Mouse (Mus musculus) naive thymus-derived CD4-positive, alpha-beta T cell, adult 2 months (primary cell): Measurements from ENCODE around the gene Slc16a14.
A peak's percentile ranks its signal among the peaks of the same experiment; 100 is the strongest.

ENCODE experiments used
- DNase-seq: peaks from one replicate; pipeline ENCODE4 v3.0.0-alpha.2; 2011; ENCODE audit warnings: low read depth

The Slc16a14 gene

GRCm38 (mm10) chr1:84910177-84910804, 24.6 kb downstream of the Slc16a14 start:
- DNase-seq: no peak

- no peak for DNase-seq
These were observed 30.5 kb downstream of the Slc16a14 start for GRCm38 (mm10) chr1:84904467-84904866.

- DNase-seq: no peak
These were observed 35.8 kb downstream of the Slc16a14 start for GRCm38 (mm10) chr1:84899156-84899555.

- no peak for DNase-seq
These were observed 37.6 kb downstream of the Slc16a14 start for GRCm38 (mm10) chr1:84897364-84897763.

GRCm38 (mm10) chr1:84891746-84892145, 43.2 kb downstream of the Slc16a14 start:
- no peak for DNase-seq

GRCm38 (mm10) chr1:84890503-84890902, 44.4 kb downstream of the Slc16a14 start:
- DNase-seq: no peak

- no peak for DNase-seq
These were observed 44.9 kb downstream of the Slc16a14 start for GRCm38 (mm10) chr1:84890005-84890393.

- DNase-seq: no peak
These were observed 45.5 kb downstream of the Slc16a14 start for GRCm38 (mm10) chr1:84889330-84890004.

- DNase-seq: peak; percentile 33
These were observed 49.0 kb downstream of the Slc16a14 start for GRCm38 (mm10) chr1:84885921-84886320.

- peak; percentile 44 for DNase-seq
These were observed 49.8 kb downstream of the Slc16a14 start for GRCm38 (mm10) chr1:84885174-84885573.

- no peak for DNase-seq
These were observed 51.0 kb downstream of the Slc16a14 start for GRCm38 (mm10) chr1:84883889-84884288.

GRCm38 (mm10) chr1:84882937-84883336, 52.0 kb downstream of the Slc16a14 start:
- no peak for DNase-seq

- DNase-seq: no peak
These were observed 52.8 kb downstream of the Slc16a14 start for GRCm38 (mm10) chr1:84882066-84882532.

GRCm38 (mm10) chr1:84881248-84882065, 53.5 kb downstream of the Slc16a14 start:
- DNase-seq: no peak

- no peak for DNase-seq
These were observed 55.3 kb downstream of the Slc16a14 start for GRCm38 (mm10) chr1:84879571-84880120.

- no peak for DNase-seq
These were observed 57.3 kb downstream of the Slc16a14 start for GRCm38 (mm10) chr1:84877590-84877989.

- no peak for DNase-seq
These were observed 62.0 kb downstream of the Slc16a14 start for GRCm38 (mm10) chr1:84872939-84873338.

- DNase-seq: no peak
These were observed 62.8 kb downstream of the Slc16a14 start for GRCm38 (mm10) chr1:84872105-84872504.

- no peak for DNase-seq
These were observed 63.8 kb downstream of the Slc16a14 start for GRCm38 (mm10) chr1:84871131-84871530.

- no peak for DNase-seq
These were observed 65.4 kb downstream of the Slc16a14 start for GRCm38 (mm10) chr1:84869498-84869897.

- no peak for DNase-seq
These were observed 66.1 kb downstream of the Slc16a14 start for GRCm38 (mm10) chr1:84868841-84869240.

- no peak for DNase-seq
These were observed 66.6 kb downstream of the Slc16a14 start for GRCm38 (mm10) chr1:84868311-84868710.
